Mouse (Mus musculus): ENCODE measurements around the gene Igf2r. TPM values are rescaled to one million over a fixed set of nuclear protein-coding genes. Genes with fewer than 3 reads are reported as not detected.

Igf2r gene
- polyA plus RNA-seq, 1 experiment from 2014 or later = 20.5 TPM

GRCm38 (mm10) chr17:12796633-12797032, 27.2 kb upstream of the Igf2r start:
- H3K9me3 ChIP-seq = no peaks in the 10 kb centered on the region
- peaks cover 15% of the 10 kb centered on the region for H3K4me1 ChIP-seq
- H3K4me3 ChIP-seq = no peak overlapping the region
- DNase-seq (ENCODE audit: extremely low spot score, low spot score) = no peak
- no peaks in the 10 kb centered on the region for H3K27me3 ChIP-seq (ENCODE audit: poor library complexity, severe bottlenecking)
- no peak overlapping the region for H3K27ac ChIP-seq
- H3K36me3 ChIP-seq (replicated peaks) = no peaks in the 10 kb centered on the region
- WGBS = 86% methylated on average over 3 of the region's 3 CpGs

- Histone ChIP-seq H3K27ac (peak overlapping the region; percentile 30; the same call in 1 of the 2 replicates), H3K36me3 (replicated peaks) (no peaks in the 10 kb centered on the region), H3K4me3 (no peak overlapping the region), H3K9me3 (0 out of 2 replicates have a peak, but pooled peaks cover under 1% of the 10 kb centered on the region), H3K27me3 (ENCODE audit: poor library complexity, severe bottlenecking) (no peaks in the 10 kb centered on the region), H3K4me1 (peaks cover 35% of the 10 kb centered on the region)
- DNase-seq (ENCODE audit: extremely low spot score, low spot score) = no peak
- 75% methylated on average over 8 of the region's 8 CpGs for WGBS
These were observed 24.4 kb upstream of the Igf2r start for GRCm38 (mm10) chr17:12793660-12794406.

DNA sequence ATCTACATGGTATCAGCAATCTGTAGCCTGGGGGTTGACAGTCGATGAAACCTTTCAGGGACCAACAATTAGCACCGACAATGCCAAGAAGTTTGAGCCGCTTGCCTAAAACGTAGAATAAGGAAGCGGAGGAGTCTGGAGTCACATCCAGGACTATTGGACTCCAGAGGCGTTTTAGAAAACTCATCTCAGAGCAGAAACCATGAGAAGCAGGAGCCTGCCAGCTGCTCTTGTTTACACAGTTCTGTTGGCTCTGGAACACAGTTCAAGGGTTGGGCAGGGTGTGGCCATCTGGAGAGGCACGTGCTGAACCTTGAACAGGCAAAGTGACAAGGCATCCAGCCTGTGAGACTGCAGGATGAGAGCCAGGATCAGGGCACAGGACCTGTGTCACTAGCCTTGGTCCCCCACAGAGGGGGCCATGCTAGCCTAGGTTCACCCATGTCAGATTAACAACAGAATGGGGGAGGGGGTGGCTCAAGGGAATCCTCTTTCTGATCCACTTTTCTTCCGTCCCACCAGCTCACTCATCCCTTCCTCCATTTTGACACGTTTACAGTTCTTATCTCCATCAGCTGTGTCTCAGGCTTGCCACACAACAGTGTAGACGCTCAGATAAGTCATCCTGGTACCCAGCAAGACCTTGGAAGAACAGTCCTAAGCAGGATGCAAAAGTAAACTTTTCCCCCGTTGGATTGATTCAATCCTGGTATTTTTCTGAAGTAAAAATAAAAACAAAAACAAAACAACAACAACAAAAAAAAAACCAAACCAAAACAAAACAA, 23.1 kb upstream of the Igf2r start:
- Histone ChIP-seq H3K27me3 (ENCODE audit: poor library complexity, severe bottlenecking) (no peaks in the 10 kb centered on the region), H3K4me3 (no peak overlapping the region), H3K9me3 (peaks cover 6% of the 10 kb centered on the region; the same call in 1 of the 2 replicates), H3K27ac (peak overlapping the region; percentile 58), H3K36me3 (replicated peaks) (peaks cover 7% of the 10 kb centered on the region; the same call in 1 of the 2 replicates), H3K4me1 (peaks cover 35% of the 10 kb centered on the region)
- no peak for DNase-seq (ENCODE audit: extremely low spot score, low spot score)
- WGBS = 81% methylated on average over 11 of the region's 11 CpGs

DNA sequence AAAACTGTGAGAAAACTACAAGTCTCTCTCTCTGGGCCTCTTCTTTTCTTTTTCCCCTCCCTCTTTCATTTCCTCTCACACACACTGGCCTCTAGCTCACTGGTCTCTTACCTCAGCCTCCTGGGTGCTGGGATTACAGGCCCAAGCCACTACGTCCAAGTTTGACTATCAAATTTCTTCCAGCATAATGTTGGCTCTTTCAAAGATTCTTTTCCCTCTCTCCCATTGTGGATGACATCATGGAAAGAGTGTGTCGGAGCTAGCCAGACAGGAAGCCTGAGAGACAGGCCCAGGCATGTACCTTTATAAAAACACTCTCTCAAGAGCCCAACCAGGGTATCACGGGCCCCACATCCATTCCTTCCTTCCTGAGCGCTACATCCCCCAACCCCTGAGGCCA, 22.0 kb upstream of the Igf2r start:
- Histone ChIP-seq H3K27ac (peak overlapping the region; percentile 68), H3K4me3 (no peak overlapping the region), H3K4me1 (peaks cover 35% of the 10 kb centered on the region), H3K9me3 (peaks cover 6% of the 10 kb centered on the region; the same call in 1 of the 2 replicates), H3K36me3 (replicated peaks) (peaks cover 7% of the 10 kb centered on the region; the same call in 1 of the 2 replicates), H3K27me3 (ENCODE audit: poor library complexity, severe bottlenecking) (no peaks in the 10 kb centered on the region)
- WGBS = 49% methylated on average over 4 of the region's 4 CpGs
- DNase-seq (ENCODE audit: extremely low spot score, low spot score) = no peak

DNA sequence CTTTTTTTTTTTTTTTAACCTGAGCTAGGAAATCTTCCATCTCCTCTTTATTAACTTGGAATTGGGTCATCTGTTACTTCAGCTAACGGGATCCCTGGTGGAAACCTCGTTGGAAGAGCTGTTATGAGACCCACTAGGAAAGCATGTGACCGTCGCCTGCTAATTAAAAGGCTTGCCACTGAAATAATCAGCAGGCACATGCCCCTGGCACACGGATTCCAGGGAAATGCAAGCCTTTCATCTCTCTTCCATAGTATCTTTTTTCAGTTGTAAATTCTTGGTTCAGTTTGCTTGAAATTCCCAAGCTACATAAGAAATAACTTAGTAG, 21.6 kb upstream of the Igf2r start:
- Histone ChIP-seq H3K4me1 (peaks cover 35% of the 10 kb centered on the region), H3K27me3 (ENCODE audit: poor library complexity, severe bottlenecking) (no peaks in the 10 kb centered on the region), H3K9me3 (peaks cover 6% of the 10 kb centered on the region; the same call in 1 of the 2 replicates), H3K4me3 (no peak overlapping the region), H3K27ac (peak overlapping the region; percentile 68), H3K36me3 (replicated peaks) (peaks cover 9% of the 10 kb centered on the region; the same call in 1 of the 2 replicates)
- 28% methylated on average over 5 of the region's 5 CpGs for WGBS
- no peak for DNase-seq (ENCODE audit: extremely low spot score, low spot score)

- H3K9me3 ChIP-seq = peaks cover 6% of the 10 kb centered on the region; the same call in 1 of the 2 replicates
- H3K36me3 ChIP-seq (replicated peaks) = peaks cover 9% of the 10 kb centered on the region; the same call in 1 of the 2 replicates
- H3K27me3 ChIP-seq (ENCODE audit: poor library complexity, severe bottlenecking) = no peaks in the 10 kb centered on the region
- peaks cover 34% of the 10 kb centered on the region for H3K4me1 ChIP-seq
- no peak overlapping the region for H3K4me3 ChIP-seq
- 32% methylated on average over 10 of the region's 10 CpGs for WGBS
- DNase-seq (ENCODE audit: extremely low spot score, low spot score) = peak; percentile 38
- peak overlapping the region; percentile 68 for H3K27ac ChIP-seq
These were observed 21.1 kb upstream of the Igf2r start for GRCm38 (mm10) chr17:12790353-12791078.

DNA sequence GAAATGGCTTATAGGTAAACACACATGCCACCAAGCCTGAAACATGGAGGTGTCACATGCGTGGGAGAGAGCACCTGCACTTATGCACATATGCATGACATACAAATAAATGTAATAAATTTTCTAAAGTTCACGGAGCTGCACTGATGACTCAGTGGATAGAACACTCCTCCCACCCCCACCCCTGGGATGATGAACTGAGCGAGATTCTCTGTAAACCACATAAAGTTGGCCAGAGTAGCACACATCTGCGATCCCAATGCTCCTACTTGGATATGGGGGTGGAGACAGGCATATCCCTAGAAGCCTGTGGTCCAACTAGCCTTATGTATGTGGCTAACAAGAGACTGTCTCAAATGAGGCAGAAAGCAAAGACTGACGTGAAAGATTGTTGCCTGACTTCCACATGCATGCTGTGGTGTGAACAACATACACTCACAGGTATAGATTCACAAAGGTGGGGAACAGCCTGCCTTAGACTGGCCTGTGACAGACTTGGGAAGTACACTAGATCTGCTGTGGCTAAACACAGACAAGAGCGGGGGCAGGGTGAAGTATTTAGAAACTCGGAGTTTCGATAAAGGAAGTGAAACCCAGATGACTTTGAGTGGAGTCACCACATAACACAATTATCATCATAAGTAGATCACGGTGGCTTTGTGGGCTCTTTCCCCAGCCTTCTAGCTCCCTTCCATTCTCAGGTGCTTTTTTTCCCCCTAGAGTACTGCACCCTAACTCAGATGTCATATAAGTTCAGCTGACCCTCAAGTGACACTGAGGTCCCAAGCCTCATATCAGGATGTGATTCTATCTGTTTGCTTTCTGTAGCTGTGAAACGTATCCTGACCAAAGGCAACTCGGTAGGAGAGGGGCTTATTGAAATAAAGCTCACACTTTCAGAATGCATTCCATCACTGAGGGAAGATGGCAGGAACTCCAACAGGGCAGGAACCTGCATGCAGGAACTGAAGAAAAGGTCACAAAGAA, 13.7 kb upstream of the Igf2r start:
- DNase-seq (ENCODE audit: extremely low spot score, low spot score) = no peak
- H3K27ac ChIP-seq = no peak overlapping the region
- H3K27me3 ChIP-seq (ENCODE audit: poor library complexity, severe bottlenecking) = no peaks in the 10 kb centered on the region
- WGBS = 85% methylated on average over 11 of the region's 11 CpGs
- no peaks in the 10 kb centered on the region; the same call in 1 of the 2 replicates for H3K9me3 ChIP-seq
- peaks cover 31% of the 10 kb centered on the region for H3K4me1 ChIP-seq
- peaks cover 7% of the 10 kb centered on the region; the same call in 1 of the 2 replicates for H3K36me3 ChIP-seq (replicated peaks)
- no peak overlapping the region for H3K4me3 ChIP-seq

- no peak for DNase-seq (ENCODE audit: extremely low spot score, low spot score)
- H3K9me3 ChIP-seq = 0 out of 2 replicates have a peak, but pooled peaks cover under 1% of the 10 kb centered on the region
- peak overlapping the region; percentile 79 for H3K27ac ChIP-seq
- H3K4me1 ChIP-seq = peaks cover 31% of the 10 kb centered on the region
- H3K27me3 ChIP-seq (ENCODE audit: poor library complexity, severe bottlenecking) = no peaks in the 10 kb centered on the region
- H3K36me3 ChIP-seq (replicated peaks) = peaks cover 8% of the 10 kb centered on the region
- no peak overlapping the region for H3K4me3 ChIP-seq
- 59% methylated on average over 5 of the region's 5 CpGs for WGBS
These were observed 11.6 kb upstream of the Igf2r start for GRCm38 (mm10) chr17:12781101-12781500.

- H3K9me3 ChIP-seq = 0 out of 2 replicates have a peak, but pooled peaks cover 3% of the 10 kb centered on the region
- H3K27ac ChIP-seq = peak overlapping the region; percentile 79
- H3K4me1 ChIP-seq = peaks cover 31% of the 10 kb centered on the region
- peaks cover 12% of the 10 kb centered on the region for H3K36me3 ChIP-seq (replicated peaks)
- H3K27me3 ChIP-seq (ENCODE audit: poor library complexity, severe bottlenecking) = no peaks in the 10 kb centered on the region
- no peak for DNase-seq (ENCODE audit: extremely low spot score, low spot score)
- WGBS = 48% methylated on average over 8 of the region's 8 CpGs
- H3K4me3 ChIP-seq = no peak overlapping the region
These were observed 10.7 kb upstream of the Igf2r start for GRCm38 (mm10) chr17:12780125-12780524.

- Histone ChIP-seq H3K27ac (peak overlapping the region; percentile 79), H3K9me3 (0 out of 2 replicates have a peak, but pooled peaks cover 3% of the 10 kb centered on the region), H3K4me1 (peaks cover 31% of the 10 kb centered on the region), H3K27me3 (ENCODE audit: poor library complexity, severe bottlenecking) (no peaks in the 10 kb centered on the region), H3K36me3 (replicated peaks) (peaks cover 12% of the 10 kb centered on the region), H3K4me3 (no peak overlapping the region)
- no peak for DNase-seq (ENCODE audit: extremely low spot score, low spot score)
- WGBS = 81% methylated on average over 3 of the region's 3 CpGs
These were observed 10.0 kb upstream of the Igf2r start for GRCm38 (mm10) chr17:12779442-12779841.

- Histone ChIP-seq H3K4me1 (peaks cover 10% of the 10 kb centered on the region), H3K4me3 (no peak overlapping the region), H3K27me3 (ENCODE audit: poor library complexity, severe bottlenecking) (peaks cover 6% of the 10 kb centered on the region), H3K27ac (no peak overlapping the region), H3K36me3 (replicated peaks) (peaks cover 24% of the 10 kb centered on the region), H3K9me3 (0 out of 2 replicates have a peak, but pooled peaks cover 6% of the 10 kb centered on the region)
- no peak for DNase-seq (ENCODE audit: extremely low spot score, low spot score)
- WGBS = 76% methylated on average over 3 of the region's 3 CpGs
These were observed 4.5 kb upstream of the Igf2r start for GRCm38 (mm10) chr17:12773956-12774355.

Data from forebrain, embryonic 10.5 days (tissue).